Mouse (Mus musculus) ovary, postnatal 14 days (tissue): ENCODE data around the gene Hist1h2be.
"Not testable (repeated sequence)": the region's sequence is repeated elsewhere in the genome, so short reads cannot be mapped to it uniquely, and the experiment has no call there.

Experiments
- DNase-seq: peaks from one replicate; pipeline ENCODE4 v3.0.0; 2022; ENCODE audit warnings: low spot score

Gene Hist1h2be

GRCm38 (mm10) chr13:23573034-23573897 is 47.7 kb downstream of the Hist1h2be start:
- not testable (repeated sequence) for DNase-seq

DNA sequence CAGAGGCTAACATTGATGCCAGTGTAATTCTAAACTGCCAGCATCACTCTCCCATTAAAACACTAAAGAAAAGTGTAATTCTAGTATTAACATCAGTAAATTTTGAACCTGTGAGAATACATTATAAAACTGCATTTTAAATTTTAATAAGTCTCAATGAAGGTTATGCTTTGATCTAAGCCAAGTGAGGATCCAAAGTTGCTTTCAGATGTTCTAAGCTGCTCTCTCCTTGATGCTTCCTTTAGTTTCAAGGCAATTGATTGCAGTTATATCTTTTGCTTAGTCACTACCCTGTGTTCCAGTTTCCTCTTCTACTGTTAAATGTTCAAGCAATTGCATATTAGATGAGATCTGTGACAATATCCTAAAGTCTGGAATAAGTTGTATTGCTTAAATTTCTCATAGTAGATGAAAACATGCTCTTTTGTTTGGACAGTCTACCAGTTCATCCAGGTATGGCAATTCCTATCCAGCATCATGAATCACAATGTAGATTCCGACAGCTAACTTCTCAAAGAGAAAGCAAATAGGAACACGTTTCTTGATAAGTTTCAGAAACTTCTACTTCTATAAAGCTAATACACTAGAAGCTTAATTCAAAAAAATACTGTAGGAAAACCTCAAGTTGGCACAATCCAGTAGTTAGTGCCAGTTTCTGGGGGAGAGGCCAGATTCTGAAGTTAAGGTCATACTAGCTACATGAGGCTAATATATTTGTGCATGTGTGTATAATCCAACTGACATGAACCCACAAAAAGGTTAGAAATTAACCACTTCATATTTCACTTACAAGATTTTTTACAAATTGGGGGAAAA is 48.5 kb downstream of the Hist1h2be start:
- DNase-seq = no peak

GRCm38 (mm10) chr13:23571504-23572217 is 49.3 kb downstream of the Hist1h2be start:
- not testable (repeated sequence) for DNase-seq

DNA sequence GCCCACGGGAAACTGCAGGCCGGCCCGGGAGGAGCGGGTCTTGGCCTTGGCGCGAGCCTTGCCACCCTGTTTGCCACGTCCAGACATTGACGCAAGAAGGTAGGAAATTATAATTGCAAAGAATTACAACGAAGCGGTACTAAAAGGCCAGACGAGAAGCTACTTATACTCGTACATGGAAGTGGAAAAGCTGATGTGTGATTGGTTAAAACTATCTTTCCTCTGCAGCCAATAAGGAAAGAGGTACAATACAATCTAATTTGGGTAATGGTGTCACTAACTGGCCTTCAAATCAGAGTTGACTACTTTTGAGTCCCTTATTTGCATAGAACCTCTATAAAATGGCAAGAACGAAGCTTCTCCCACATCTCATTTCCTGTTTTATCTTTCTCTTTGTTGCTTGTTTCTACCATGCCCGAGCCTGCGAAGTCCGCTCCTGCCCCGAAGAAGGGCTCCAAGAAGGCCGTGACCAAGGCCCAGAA is 49.9 kb downstream of the Hist1h2be start, which contains the start of the genes Hist1h2ae and Hist1h2bg:
TSS of gene Hist1h2ae (minus strand) at position 199 of the 482 bp plus-strand sequence.
TSS of gene Hist1h2bg (plus strand) at position 375 of the 482 bp plus-strand sequence.
- DNase-seq = no peak

GRCm38 (mm10) chr13:23570261-23571021 is 50.5 kb downstream of the Hist1h2be start:
- not testable (repeated sequence) for DNase-seq

DNA sequence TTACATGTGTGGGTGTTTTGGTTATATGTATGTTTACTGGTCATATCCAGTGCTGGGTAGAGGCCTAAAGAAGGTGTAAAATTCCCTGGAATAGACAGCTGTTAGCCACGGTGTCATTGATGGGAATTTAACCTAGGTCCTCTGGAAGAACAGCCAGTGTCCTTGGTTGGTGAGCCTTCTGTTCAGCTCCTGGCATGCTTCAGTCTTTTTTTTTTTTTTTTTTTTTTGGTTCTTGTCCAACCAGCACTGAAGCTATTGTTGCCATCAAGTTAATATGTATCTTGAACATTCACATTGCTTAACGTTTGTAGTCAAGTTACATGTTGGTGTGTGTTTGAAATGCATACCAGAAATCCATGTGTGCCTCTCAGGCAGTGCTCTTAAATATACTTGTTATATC is 56.4 kb downstream of the Hist1h2be start:
- no peak for DNase-seq

GRCm38 (mm10) chr13:23562699-23563462 is 58.0 kb downstream of the Hist1h2be start:
- no peak for DNase-seq

- peak; percentile 92 for DNase-seq
These were observed 58.9 kb downstream of the Hist1h2be start, which contains the start of gene Hist1h3e for GRCm38 (mm10) chr13:23561883-23562659. Hist1h3e (minus strand) TSS chr13:23562369.

DNA sequence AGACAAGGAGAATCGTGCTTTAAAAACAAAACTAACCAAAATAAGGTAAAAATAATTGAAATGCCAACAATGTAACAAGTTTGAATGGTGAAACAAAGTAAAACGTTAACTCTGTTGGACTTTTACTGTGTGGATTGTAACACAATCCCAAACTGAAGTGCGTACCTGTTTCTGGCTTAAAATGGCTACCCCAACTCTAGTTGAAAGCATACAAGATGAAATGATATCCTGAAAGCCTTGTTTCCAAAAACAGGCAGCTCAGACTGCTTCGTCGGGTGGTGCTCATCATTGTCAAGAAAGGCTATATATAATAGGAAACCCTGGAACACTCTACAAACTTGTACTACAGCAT is 59.4 kb downstream of the Hist1h2be start:
- DNase-seq = not testable (repeated sequence)

GRCm38 (mm10) chr13:23560699-23561098 is 60.2 kb downstream of the Hist1h2be start:
- DNase-seq = not testable (repeated sequence)

- DNase-seq = no peak
These were observed 64.0 kb downstream of the Hist1h2be start for GRCm38 (mm10) chr13:23556906-23557305.

DNA sequence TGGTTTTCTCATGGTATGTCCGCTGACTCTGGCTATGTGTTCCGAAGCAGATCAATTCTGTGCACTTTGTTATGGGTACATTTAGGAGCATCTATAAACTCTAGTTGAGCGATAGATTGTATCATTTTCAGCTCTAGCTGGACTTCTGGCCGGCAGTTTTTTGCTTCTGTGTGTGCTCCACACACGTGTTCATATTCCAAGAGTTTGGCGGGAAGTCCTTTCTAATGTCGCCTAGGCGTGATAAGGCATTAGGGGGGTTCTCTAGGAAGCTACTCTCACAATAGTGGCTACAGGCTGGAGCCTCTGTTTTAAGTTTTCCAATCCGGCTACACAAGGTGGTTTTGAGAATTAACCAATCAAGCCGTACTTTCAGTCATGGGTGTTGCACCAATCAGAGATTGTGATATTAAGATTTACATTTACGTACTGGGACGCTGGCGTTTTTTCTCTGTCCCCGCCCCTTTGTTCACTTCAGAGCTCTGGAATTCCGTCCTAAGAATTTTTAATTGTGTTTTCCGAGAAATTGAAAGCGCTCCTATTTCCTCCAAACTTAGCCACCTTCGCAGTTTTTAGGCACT is 65.0 kb downstream of the Hist1h2be start:
- no peak for DNase-seq

GRCm38 (mm10) chr13:23554925-23555838 is 65.7 kb downstream of the Hist1h2be start:
- peak; percentile 66 for DNase-seq

- DNase-seq = no peak
These were observed 66.5 kb downstream of the Hist1h2be start for GRCm38 (mm10) chr13:23554393-23554792.

DNA sequence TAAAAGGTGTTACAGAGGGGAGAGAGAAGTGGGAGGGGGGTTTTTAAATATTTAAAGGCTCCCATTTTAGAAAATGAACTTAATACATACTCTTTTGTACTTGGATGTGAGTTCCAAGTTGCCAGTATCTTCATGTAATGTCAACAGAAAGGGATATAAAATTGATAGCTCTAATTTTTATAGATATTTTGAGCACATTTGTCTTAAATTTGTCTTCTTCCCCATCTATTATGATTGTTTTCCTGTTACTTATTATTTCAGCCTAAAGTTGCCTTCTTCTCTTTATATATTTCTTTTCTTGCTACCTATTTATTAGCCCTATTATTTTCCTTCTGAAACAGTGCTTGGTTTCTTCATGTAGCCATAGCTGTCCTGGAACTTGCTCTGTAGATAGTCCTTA is 68.0 kb downstream of the Hist1h2be start, which contains the start of gene Hist1h1d:
TSS of gene Hist1h1d (plus strand) at position 301 of the 400 bp plus-strand sequence.
- no peak for DNase-seq

- no peak for DNase-seq
These were observed 68.7 kb downstream of the Hist1h2be start for GRCm38 (mm10) chr13:23551931-23552914.
